Mouse (Mus musculus): ENCODE measurements around the gene Spon1.

Gene Spon1

DNA sequence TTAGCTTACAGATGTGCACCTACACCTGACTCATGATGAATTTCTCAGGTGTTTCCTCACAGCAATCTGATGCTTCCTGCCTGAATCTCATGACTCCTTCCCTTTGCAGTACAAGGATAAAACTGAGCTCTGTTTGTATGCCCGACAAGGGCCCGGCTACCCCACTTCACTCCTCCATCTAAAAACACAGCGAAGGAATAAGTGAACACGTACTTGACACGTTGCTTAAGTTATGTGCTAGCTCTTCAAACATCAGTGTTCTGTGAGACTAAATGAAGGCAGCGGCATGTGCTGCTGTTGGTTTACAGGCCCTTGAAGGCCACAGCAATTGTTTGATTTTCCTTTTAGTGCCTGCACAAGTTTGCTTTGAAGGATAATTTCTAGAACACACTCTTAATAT is 298.2 kb downstream of the Spon1 start:
- no peak for DNase-seq (ENCODE audit: low spot score)

DNA sequence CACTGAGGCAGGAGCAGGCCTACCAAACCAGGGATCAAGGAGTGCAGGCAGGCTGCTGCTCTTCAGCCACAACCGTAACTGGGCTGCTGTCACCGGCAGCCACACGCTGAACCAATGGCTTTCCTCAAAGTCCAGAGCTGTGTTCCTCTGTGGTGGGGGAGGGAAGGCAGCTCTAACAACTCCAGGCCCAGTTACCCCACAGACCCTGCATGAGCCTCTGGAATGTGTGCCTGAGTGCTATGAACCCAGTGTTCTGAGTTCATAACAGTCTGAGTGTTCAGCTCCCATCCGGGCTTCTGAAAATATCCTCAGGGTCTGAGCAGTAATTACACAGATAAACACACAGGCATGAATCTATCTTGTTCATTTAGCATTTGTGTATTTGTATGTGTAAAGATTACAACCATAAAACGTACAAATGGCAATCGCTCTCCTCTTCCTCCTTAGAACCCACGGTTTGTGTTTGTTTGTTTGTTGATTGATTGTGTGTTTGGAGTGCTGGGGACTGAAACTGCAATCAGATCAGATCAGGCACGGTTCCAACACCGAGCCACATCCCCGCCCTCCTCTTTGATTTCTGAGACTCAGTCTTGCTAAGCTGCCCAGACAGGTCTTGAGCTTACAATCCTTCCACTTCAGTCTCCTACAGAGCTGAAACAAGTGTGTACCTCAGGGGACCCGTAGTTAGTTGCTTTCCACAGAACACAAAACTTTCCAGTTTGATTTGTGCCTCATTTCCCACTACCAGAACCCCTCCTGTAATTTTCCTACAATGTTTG is 299.8 kb downstream of the Spon1 start:
- no peak for DNase-seq (ENCODE audit: low spot score)

DNA sequence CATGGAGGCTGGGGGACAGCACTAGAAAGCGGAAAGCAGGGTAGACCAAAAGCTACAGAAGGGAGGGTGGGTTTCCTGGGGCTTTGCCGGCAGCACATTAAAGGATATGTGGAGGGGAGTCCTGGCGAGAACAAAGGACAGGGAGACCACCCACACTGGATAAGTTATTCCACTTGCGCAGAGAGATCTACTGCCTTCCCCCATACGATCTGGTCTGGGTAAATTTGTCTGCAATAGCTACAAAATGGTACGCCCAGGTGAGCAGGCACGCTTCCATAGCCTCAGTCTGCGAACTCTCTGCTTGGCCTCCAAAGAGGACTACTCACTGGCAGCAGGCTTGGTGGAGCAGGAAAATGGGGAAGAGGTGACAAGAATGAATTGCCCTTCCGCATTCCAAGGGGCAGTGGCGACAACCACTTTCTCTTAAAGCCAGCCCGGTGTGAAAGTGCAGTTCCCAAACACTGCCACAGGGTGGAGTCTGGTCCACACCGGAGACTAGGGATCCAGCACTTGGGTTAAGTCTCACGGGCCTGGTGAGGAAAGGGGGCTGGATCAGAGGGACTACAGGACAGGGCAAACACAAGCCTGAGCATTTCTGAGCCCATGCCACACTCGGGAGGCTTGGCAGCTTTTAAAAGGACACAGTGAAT is 300.9 kb downstream of the Spon1 start:
- DNase-seq (ENCODE audit: low spot score), result peak; percentile 85

GRCm38 (mm10) chr7:114068956-114069533 is 303.2 kb downstream of the Spon1 start:
- DNase-seq (ENCODE audit: low spot score), result no peak

DNA sequence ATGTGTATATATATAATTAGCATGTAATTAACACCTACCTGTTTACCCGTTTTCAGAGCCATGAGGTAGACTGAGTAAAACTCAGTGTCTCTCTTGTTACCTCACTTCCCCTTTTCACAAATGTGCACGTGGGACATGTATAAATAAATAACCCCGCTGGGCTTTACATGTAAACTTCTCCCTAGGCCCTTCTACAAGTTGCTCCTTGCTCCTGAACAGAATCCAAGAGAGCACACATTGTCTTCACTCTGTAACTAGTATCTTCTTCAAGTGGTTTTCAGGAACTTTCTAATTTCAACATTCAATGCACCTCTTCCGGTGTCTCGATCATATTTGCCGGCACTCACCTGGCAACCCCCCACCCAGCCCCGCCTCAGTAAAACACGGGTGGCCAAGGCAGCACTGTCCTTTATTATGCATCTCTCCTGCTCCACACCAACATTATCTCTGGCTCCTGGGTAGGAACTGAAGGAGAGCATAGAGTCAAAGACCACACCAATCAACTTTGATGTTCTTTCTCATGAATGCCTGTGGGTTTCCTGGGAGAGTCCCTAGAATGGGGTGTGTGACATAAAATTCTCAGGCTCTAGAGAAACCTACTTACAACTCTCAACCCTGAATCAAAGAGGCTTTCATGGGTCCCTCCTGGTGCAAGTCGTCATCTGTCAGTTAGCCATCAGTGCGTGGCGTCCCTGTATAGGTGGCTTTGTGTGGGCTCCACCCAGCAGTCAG is 304.1 kb downstream of the Spon1 start:
- no peak for DNase-seq (ENCODE audit: low spot score)

GRCm38 (mm10) chr7:114070458-114070840 is 304.7 kb downstream of the Spon1 start:
- DNase-seq (ENCODE audit: low spot score), result no peak

- no peak for DNase-seq (ENCODE audit: low spot score)
Measured at GRCm38 (mm10) chr7:114071395-114071794, 305.6 kb downstream of the Spon1 start.

DNA sequence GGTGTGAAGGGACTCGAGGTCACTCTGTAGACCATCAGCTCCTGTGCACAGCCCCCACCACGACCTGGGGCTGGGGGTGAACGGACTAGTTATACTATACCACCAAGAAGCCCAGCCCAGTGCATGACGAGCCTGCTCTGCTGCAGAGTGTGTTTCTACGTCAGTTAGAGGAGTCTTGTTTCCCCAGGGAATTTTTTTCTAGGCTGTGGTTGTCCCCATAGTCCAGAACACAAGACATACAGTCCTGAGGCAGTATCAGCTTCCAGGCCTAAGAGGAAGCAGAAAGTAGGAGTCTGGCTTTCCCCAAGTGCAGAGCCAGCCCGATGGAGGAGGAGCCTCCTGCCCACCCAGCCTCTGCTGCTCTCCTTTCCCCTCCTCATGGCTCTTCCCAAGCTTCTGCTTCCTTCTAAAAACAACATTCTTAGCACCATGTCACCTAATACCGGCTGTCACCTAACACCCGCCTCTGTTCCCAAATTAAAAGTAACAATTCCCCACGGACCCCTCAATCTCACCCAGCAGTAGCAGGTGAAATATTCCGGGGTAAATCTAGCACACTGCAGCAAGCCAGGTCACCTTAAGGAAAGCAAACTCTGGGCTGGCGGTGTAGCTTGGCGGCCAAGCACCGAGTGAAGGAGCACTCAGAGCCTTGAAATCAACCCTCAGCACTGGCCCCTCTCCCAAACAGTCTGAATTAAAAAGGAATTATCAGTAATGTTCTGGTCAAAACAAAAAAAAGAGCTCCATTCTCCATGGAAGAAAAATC is 306.2 kb downstream of the Spon1 start:
- no peak for DNase-seq (ENCODE audit: low spot score)

- DNase-seq (ENCODE audit: low spot score), result no peak
Measured at GRCm38 (mm10) chr7:114074133-114074532, 308.3 kb downstream of the Spon1 start.

- no peak for DNase-seq (ENCODE audit: low spot score)
Measured at GRCm38 (mm10) chr7:114074595-114074994, 308.8 kb downstream of the Spon1 start.

DNA sequence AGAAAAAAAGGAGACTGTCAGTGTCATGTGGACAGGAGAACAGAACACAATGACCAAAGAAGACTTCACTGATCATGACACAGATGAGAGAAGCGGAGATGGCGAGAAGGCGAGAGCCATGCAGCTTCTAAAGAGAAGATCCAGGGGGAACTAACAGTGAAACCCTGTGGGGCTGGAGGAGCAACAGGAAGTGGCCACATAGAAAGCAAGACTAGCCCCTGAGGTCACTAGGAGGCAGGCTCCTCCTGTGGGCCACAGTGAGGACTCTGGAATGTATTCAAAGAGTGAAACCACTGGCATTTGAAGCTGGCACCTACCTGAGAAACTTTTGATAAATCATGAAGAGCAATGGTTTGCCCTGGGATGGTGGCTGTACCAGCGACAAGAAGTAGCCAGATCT is 313.5 kb downstream of the Spon1 start:
- DNase-seq (ENCODE audit: low spot score), result no peak

- DNase-seq (ENCODE audit: low spot score), result no peak
Measured at GRCm38 (mm10) chr7:114080250-114080649, 314.5 kb downstream of the Spon1 start.

DNA sequence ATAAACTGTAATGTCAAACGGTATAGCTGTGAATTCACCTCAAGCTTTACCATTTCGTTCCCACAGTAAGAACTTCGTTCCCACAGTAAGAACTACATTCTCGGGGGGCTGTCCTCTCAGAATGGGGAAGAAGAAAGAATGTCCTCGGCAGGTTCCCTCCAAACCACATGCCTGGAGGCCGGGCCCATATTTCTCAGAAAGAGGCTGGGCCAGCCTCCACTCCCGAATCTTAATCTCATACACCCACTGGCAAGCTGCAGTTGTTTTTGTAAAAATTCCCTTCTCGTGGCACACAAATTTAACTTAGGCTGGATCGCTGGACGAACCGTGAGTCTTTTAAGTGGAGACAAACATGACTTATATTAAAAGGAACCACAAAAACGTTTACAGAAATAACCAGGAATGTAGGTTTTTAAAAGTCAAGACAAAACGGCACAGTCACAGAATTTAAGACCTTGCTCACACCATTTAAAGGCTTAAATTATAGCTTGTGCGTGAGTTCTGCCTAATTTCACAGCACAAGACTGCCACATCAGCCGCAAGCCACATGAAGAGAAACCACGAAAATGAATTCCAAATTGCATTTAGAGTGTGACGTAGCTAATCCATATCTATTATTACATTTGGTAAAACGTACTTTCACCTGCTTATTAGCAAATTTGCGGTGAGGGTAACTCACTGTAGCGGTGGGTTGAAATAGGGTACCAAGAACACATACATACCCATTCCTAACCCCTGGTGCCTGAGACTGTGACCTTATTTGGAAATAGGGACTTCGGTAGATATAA is 316.0 kb downstream of the Spon1 start:
- no peak for DNase-seq (ENCODE audit: low spot score)

GRCm38 (mm10) chr7:114083088-114083487 is 317.3 kb downstream of the Spon1 start:
- DNase-seq (ENCODE audit: low spot score), result no peak

DNA sequence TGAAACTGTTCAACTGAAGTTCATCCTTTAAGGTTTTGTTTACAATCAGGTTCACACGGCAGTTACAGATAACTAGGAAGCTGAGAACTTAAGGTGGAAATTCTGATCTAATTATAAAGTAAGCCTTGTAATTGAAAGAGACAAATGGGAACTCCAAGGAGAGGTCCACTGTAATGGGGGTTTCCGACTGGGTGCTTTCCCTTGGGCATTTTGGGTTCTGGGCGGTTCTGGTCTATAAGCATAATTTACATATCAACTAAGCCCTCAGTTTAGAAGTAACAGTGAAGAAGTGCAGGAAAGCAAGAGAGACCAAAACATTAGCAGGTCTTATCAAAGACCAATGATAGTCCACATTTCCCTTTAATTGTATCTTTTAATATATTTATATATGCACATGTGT is 318.0 kb downstream of the Spon1 start:
- no peak for DNase-seq (ENCODE audit: low spot score)

DNA sequence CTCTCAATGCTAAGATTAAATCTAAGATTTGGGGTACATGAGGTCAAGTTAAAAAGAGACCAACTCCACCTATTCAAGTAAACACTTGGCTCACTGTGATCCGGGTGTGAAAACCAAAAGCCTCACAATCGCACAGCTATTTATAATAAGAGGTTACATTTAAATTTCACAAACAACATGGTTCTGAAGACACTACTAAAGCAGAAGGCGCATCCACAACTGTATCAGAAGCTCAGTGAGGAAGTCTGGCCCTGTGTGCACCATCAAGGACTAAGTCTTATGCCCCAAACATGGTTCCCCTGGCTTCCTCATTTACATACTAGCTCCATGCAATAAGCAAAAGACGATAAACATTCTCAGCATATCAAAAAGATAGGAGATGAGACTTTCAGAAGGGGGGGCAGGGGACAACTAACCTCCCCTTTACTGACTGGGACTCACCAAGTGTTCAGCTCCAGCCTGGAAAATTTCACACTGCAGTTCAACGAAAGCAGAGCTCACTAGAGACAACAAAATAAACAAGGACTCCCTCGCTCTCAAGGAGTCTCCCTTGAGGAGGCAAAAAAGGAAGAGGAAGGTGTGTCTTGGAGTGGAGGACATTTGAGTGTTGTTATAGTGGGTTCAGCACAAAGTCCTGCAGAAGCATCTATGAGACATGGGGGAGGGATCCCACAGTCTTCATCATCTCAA is 320.4 kb downstream of the Spon1 start:
- no peak for DNase-seq (ENCODE audit: low spot score)

DNA sequence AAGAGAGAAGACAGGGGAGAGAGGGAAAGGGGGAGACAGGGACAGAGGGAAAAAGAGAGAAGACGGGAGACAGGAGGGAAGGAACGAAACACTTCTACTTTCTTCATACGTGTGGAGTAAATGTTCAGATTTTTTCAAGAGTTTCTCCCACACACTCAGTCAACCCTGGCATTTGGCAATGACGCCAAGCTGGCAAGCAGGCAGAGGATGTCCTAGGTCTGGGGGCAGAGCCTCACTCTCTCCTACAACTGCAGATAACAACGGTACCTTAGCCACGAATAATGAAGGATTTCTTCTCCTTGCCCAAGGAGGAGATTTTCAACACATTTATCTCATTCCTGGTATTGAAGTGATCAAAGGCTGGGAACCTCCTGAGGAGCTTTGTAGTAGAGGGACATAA is 321.5 kb downstream of the Spon1 start:
- peak; percentile 60 for DNase-seq (ENCODE audit: low spot score)

- no peak for DNase-seq (ENCODE audit: low spot score)
Measured at GRCm38 (mm10) chr7:114087986-114088385, 322.2 kb downstream of the Spon1 start.

- no peak for DNase-seq (ENCODE audit: low spot score)
Measured at GRCm38 (mm10) chr7:114088918-114089317, 323.1 kb downstream of the Spon1 start.

DNA sequence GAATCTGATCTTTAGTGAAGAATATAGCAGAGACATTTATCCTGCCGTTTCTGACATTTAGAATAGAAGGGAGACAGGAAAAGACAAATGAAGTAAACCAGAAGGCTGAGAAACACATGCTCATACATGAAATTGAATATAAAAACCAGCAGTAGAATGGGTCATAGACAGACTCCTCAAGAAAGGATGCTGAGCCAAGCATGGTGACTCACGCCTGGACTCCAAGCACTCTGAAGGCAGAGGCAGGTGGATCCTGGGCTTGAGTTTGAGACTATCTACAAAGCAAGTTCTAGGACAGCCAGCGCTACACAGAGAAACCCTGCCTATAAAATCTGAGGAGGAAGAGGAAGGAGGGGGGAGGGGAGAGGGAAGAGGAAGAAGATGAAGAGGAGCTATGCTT is 324.4 kb downstream of the Spon1 start:
- DNase-seq (ENCODE audit: low spot score), result no peak
